Mouse (Mus musculus): ENCODE results near the gene Gpr132.

Gpr132 gene

GRCm38 (mm10) chr12:112857021-112857925, 10.8 kb downstream of the Gpr132 start:
- in situ Hi-C loops (cut with MboI; ENCODE audit: unreplicated experiment in 2 of 2) = no loop called here

- in situ Hi-C loops (cut with MboI; ENCODE audit: unreplicated experiment in 2 of 2) = no loop called here
These were observed 11.7 kb downstream of the Gpr132 start for GRCm38 (mm10) chr12:112856338-112856737.

GRCm38 (mm10) chr12:112854610-112855333, 13.3 kb downstream of the Gpr132 start:
- in situ Hi-C loops (cut with MboI; ENCODE audit: unreplicated experiment in 2 of 2) = no loop called here

GRCm38 (mm10) chr12:112853050-112853729, 14.8 kb downstream of the Gpr132 start:
- in situ Hi-C loops (cut with MboI; ENCODE audit: unreplicated experiment in 2 of 2) = no loop called here

GRCm38 (mm10) chr12:112851116-112851515, 16.9 kb downstream of the Gpr132 start:
- in situ Hi-C loops (cut with MboI; ENCODE audit: unreplicated experiment in 2 of 2) = no loop called here

- in situ Hi-C loops (cut with MboI; ENCODE audit: unreplicated experiment in 2 of 2) = no loop called here
These were observed 17.7 kb downstream of the Gpr132 start for GRCm38 (mm10) chr12:112850344-112850743.

- in situ Hi-C loops (cut with MboI; ENCODE audit: unreplicated experiment in 2 of 2) = no loop called here
These were observed 18.6 kb downstream of the Gpr132 start for GRCm38 (mm10) chr12:112849235-112850022.

GRCm38 (mm10) chr12:112847880-112848279, 20.1 kb downstream of the Gpr132 start:
- in situ Hi-C loops (cut with MboI; ENCODE audit: unreplicated experiment in 2 of 2) = no loop called here

GRCm38 (mm10) chr12:112843803-112844202, 24.2 kb downstream of the Gpr132 start:
- in situ Hi-C loops (cut with MboI; ENCODE audit: unreplicated experiment in 2 of 2) = loop anchor here (5.0 kb wide), 2 partner anchors 37 to 97 kb away; partner anchors contain the start of gene Clba1 (in 1 of the 2)

- in situ Hi-C loops (cut with MboI; ENCODE audit: unreplicated experiment in 2 of 2) = loop anchor here (5.0 kb wide), 2 partner anchors 35 to 95 kb away; partner anchors contain the start of gene Clba1 (in 1 of the 2)
These were observed 25.9 kb downstream of the Gpr132 start for GRCm38 (mm10) chr12:112842128-112842527.

- in situ Hi-C loops (cut with MboI; ENCODE audit: unreplicated experiment in 2 of 2) = loop anchor here (5.0 kb wide), 2 partner anchors 34 to 94 kb away; partner anchors contain the start of gene Clba1 (in 1 of the 2)
These were observed 26.6 kb downstream of the Gpr132 start for GRCm38 (mm10) chr12:112841338-112841892.

- in situ Hi-C loops (cut with MboI; ENCODE audit: unreplicated experiment in 2 of 2) = loop anchor here (5.0 kb wide), 2 partner anchors 33 to 93 kb away; partner anchors contain the start of gene Clba1 (in 1 of the 2)
These were observed 27.6 kb downstream of the Gpr132 start for GRCm38 (mm10) chr12:112840209-112841086.

- in situ Hi-C loops (cut with MboI; ENCODE audit: unreplicated experiment in 2 of 2) = loop anchor here in 1 of 2 experiments (5.0 kb wide), 1 partner anchor 38 kb away; no protein-coding TSS in a partner anchor
These were observed 33.0 kb downstream of the Gpr132 start for GRCm38 (mm10) chr12:112835046-112835445.

GRCm38 (mm10) chr12:112833527-112833926, 34.5 kb downstream of the Gpr132 start:
- in situ Hi-C loops (cut with MboI; ENCODE audit: unreplicated experiment in 2 of 2) = no loop called here

- in situ Hi-C loops (cut with MboI; ENCODE audit: unreplicated experiment in 2 of 2) = no loop called here
These were observed 35.6 kb downstream of the Gpr132 start for GRCm38 (mm10) chr12:112832411-112832810.

GRCm38 (mm10) chr12:112830570-112830969, 37.5 kb downstream of the Gpr132 start:
- in situ Hi-C loops (cut with MboI; ENCODE audit: unreplicated experiment in 2 of 2) = no loop called here

GRCm38 (mm10) chr12:112830141-112830540, 37.9 kb downstream of the Gpr132 start:
- in situ Hi-C loops (cut with MboI; ENCODE audit: unreplicated experiment in 2 of 2) = no loop called here

- in situ Hi-C loops (cut with MboI; ENCODE audit: unreplicated experiment in 2 of 2) = no loop called here
These were observed 38.7 kb downstream of the Gpr132 start, which contains the start of gene Cdca4 for GRCm38 (mm10) chr12:112829244-112829864. Cdca4 (minus strand) TSS chr12:112829423.
